ENCODE assay signal across 19 mouse cellular contexts in genomic region chr10:86025906-86026305, GRCm38 (mm10). TPM values are rescaled to one million over a fixed set of nuclear protein-coding genes. Genes with fewer than 3 reads are reported as not detected.
"Had no signal": no experiment of that assay in that cellular context is flagged by ENCODE, and none has a peak within 500 bp of the region (broad histone marks: within the 10 kb centered on the region; RNA-seq: fewer than 3 reads in every experiment).

No protein-coding gene starts in this region.

- H3K4me3 ChIP-seq: layer of hippocampus, adult 2 months; midbrain, embryonic 12.5 days; myocyte; neural tube, embryonic 15.5 days; stomach, embryonic 15.5 days had no signal

- H3K4me2 ChIP-seq: midbrain, embryonic 12.5 days; neural tube, embryonic 15.5 days; stomach, embryonic 15.5 days had no signal

- H3K27ac ChIP-seq: layer of hippocampus, adult 2 months; midbrain, embryonic 12.5 days; neural tube, embryonic 15.5 days; stomach, embryonic 15.5 days had no signal

- DNase-seq: kidney, adult 8-10 months; kidney, postnatal 25 days; left cerebral cortex, postnatal 4 days; lung, adult 2 months; lung, postnatal 36 days; right cerebral cortex, postnatal 4 days; spleen, adult 18-20 months; thymus, adult 2 months; thymus, postnatal 25 days had no signal

- ATAC-seq: inflammation-experienced regulatory T-cells, adult 6 months; intestine, postnatal 0 days; lung, postnatal 0 days had no signal

- H3K4me1 ChIP-seq: midbrain, embryonic 12.5 days had no signal

- H3K9ac ChIP-seq: midbrain, embryonic 12.5 days; neural tube, embryonic 15.5 days; stomach, embryonic 15.5 days had no signal

- H3K9me3 ChIP-seq: midbrain, embryonic 12.5 days; neural tube, embryonic 15.5 days; stomach, embryonic 15.5 days had no signal

- H3K27me3 ChIP-seq: midbrain, embryonic 12.5 days; neural tube, embryonic 15.5 days; stomach, embryonic 15.5 days had no signal

RNA-seq across cellular contexts. Expression of gene Bpifc, which starts 14.2 kb away (rescaled TPM):
- total RNA-seq: layer of hippocampus, adult 2 months; layer of hippocampus, postnatal 10 days; left cerebral cortex, postnatal 4 days had no signal
- polyA plus RNA-seq: inflammation-experienced regulatory T-cells, adult 6 months; intestine, postnatal 0 days; midbrain, embryonic 12.5 days; myocyte; neural tube, embryonic 11.5 days had no signal
